Mouse (Mus musculus) kidney, adult 9 months (tissue): ENCODE results near the gene Acacb.

ENCODE experiments used
- DNase-seq: peaks from one replicate; pipeline ENCODE4 v3.0.0; 2022

Gene Acacb

DNA sequence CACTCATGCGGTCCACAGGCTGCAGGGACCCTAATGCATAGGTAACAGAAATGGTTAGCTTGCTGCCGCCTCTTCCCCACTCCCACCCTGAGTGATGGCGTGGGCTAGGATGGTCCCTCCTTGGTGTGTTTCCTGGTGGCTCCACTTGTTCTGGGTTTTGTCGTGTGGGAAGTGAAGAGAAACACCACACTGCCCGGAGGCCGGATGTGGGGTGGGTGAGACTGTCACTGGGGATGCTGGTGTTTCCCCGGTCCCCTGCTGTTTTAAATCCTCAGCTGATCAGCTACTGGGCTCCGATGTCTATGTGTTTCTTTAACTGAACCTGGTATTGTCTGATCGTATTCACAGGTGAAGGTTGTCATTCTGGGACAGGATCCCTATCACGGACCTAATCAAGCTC is 10.8 kb upstream of the Acacb start:
- DNase-seq, result no peak

DNA sequence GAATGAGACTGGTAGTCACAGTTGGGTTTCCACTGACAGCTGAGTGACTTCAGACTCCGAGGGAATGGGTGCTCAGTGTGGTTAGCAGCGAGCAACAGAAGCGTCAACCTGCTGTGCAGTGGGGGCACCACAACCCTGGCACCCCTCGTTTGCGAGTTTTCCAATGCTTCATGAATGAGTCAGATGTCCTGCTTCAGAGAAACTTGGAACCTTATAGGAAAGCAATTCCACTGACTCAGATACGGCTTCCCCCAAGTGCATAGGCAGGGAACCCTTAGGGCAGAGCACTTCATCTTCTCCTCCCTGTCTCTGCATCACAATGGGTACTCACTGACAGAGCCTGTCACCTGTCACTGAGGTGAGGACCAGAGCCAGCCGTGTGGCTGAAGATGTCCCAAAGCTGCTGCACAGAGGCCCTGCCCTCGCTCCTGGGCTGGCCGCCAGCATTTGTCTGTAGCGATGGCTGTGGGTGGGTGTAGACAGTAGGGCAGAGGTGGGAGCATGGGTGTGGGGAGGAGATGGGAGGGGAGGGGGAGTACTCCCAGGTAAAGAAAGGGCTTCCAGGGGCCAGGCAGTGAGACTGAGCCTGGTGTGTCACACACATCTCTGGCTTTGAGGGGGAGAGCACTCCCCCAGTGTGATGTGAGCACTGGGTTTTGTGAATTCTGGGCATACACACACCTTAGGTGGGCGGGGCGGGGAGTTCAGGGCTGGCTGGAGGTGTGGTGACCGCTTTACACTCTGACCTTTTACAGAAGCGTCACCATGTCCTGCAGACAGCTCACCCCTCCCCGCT is 8.7 kb upstream of the Acacb start:
- DNase-seq, result no peak

DNA sequence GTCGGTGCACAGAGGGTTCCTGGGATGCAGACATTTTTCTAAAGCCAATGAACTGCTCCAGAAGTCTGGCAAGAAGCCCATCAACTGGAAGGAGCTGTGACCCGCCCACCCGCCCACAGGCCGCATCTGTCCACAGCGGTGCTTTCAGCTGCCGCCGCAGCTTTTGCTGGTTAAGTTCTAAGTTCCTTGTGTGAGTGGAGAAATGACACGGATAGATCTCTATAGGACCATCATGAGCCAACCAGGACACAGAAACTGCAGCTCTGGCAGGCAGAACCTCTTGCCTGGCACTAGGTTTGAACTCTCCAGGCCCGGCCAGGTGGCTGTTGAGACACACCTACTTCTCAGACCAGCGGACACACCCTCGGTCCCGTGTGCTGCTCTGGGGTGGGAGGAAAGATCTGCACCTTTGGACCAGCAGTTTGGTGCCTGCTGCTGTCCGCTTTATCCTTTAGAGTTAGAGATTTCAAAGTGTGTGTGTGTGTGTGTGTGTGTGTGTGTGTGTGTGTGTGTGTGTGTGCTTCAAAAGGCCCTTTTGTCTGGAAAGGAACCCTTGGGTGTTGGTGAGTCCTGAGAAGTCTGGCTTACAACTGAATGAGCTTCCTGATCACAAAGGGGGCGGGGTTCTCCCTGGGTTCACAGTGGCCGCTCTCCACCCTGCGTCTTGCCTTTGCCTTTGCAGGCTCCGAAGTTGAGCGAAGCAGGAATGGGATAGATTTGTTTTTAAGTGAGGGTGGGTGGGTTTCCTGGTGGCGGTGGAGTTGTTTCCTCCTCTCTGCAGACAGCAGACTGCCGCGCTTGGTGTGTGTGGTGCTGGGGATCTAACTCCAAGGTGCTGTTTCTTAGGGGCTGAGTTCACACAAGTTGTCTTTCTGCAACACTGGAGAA is 7.8 kb upstream of the Acacb start:
- no peak for DNase-seq

DNA sequence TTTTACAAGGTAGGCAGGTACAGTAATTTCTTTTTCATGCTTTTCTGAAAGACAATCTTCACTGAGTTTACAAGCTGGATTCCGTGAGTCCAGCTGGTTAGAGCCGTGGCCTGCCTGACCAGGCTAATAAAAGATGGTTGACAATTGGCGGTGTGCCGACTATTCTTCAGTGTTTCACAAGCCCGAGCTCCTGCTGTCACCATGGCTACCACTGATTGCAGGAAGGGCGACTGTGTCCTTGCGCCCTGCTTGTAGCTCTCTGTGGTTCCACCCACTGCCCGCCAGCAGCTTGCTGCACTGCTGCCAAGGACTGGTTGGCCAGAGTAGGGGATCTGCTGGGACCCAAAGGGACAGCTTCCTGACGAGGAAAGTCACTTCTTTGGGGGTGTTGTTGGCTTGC is 7.2 kb upstream of the Acacb start:
- DNase-seq, result peak; percentile 90

DNA sequence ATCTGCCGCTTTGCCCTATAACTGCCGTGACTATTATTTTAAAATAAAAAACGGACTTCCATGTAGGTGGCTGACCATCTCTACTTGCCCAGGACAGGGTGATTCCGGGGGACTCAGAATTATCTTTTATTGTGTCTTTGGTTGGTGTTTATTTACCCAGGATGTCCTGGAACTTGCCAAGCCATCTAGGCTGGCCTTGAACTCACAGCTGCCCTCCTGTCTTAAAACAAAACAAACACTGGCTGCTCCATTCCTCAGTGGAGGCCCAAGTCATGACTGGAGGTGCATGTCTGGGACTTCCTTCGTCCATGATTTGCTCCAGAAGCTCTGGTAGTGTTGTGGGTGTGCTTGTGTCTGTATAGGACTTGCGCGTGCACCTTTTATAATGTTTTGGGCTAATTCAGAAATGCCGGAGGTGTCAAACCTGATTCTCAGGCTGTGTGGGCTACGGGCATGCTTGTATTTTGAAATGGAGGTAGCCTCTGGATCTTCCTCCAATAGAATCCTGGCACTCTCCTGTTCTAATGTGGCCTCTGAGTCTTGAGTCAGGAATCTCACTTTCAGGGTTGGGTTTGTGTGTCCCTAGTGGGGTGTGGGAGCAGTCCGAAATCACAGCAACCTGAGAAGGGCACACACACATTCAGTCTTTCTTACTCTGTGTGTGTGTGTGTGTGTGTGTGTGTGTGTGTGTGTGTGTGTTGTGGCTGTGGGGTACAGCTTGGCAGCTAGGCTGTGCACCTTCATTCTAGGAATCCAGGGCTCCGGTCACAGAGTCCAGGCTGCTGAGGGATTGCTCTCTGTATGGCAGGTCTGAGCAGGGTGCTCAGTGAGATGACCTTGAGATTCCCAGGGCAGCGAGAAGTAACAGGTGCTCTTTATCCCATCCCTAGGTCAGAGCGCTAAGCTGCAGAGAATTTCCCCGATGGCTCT is 973 bp downstream of the Acacb start:
- no peak for DNase-seq

DNA sequence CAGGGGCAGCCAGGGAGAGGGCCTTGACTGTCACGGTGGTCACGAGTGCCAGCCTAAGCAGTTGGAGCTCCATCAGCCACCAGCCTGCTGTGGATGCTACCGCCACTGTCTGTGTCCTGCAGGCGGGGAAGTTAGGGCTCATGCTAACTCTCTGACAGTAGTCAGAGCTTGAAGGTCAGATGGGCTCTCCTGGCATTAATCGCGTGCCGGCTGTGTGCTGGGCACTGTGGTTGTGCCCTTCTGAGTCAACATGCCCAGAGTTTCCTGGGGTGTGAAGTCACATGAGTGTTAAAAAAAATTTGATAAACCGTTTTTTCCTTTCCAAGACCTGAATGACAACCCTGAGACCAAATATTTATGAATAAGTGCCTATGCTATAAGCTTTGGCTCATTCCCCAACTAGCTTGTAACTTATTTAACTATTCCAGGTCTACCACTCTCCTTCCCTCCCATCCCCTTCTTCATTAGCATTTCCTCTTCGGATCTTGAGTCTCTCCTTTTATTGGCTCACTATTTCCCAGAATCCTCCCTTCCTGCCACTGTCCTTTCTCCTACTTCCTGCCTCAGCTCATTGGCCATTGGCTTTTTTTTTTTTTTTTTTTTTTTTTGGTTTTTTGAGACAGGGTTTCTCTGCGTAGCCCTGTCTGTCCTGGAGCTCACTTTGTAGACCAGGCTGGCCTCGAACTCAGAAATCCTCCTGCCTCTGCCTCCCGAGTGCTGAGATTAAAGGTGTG is 6.2 kb downstream of the Acacb start:
- peak; percentile 34 for DNase-seq

DNA sequence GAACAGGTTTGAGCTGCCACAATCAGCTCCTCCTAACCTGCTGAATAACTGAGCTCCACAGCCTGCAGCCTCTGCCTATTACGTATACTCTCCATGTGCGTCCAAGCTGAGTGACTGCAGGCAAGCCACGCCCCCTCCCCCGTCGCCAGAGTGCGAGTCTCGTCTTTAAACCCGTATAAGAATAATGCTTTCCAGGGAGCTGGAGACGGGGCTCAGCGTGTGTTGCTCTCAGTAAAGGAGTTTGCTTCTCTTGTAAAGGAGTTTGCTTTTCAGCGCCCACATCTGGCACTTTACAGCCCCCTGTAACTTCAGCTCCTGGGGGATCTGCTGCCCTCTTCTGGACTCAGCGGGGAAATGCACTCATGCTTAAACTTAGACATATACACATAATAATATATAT is 7.2 kb downstream of the Acacb start:
- DNase-seq, result peak; percentile 41

DNA sequence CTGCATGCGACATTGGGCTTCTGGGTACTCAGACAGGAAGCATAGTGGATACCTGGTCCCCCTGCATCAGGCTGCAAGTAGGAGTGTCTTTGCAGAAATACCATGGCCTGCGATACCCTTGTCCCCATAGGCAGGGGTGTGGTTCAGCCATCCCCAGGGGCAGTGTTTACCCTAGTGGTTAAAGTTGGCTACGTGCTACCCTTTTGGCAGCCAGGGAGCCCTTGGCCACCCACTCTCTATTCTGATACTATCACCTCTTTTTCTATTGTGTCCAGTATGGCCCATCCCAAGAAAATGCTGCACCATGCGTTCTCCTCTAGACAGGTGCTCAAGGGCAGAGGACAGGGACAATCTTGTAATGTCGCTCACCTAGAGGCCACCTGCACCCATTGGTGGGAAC is 8.4 kb downstream of the Acacb start:
- DNase-seq, result no peak

DNA sequence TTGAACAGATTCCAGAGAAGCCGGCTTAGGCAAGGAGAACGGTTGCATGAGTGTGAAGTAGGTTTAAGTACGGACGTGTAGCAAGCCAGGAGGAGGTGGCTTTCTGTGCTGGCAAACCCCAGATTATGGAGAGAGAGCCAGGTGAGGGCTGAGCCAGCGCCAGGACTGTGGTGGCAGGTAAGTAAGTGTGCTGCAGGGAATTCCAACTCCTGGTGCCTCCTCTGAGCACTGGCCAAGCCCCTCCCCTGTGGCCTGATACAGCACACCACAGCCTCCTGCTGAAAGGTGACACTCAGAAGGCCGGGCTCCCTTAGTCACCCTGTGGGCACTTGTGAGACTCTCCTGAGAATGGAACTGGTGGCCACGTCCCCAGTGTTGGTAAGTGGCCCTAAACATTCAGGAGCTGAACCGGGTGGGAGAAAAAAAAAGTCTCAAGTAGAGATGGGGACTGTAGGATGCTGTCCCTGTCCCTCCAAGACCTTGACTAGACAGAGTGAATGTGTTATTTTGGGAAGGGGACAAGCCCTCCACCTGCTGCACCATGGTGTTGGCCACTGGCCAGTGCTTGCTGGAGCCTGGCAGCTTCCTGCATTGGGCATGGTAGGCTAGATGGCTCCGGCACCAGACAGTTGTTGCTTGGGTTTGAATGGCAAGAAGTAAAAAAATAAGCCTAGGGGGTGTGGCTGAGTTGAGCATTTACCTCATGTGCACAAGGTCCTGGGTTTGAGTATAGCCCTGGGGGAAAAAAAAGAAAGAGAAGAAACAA is 9.0 kb downstream of the Acacb start:
- peak; percentile 63 for DNase-seq

DNA sequence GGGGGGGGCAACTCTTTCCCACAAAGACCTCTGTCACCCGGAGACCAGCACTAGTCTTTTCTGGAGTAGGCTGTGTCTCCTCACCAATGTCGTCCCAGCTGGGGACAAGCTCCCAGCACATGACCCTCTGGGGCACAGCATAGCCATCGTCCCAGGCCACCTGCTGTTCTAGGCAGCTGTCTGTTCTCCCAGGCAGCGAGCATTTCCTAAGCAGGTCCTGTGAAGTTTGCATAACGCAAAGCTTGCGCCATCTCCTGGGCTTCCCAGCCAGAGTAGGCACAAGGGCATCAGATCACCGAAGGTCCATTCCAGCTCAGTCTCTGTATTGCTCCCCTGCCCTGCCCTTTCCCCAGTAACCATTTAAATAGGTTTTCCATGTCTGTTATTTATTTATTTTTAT is 10.9 kb downstream of the Acacb start:
- no peak for DNase-seq

DNA sequence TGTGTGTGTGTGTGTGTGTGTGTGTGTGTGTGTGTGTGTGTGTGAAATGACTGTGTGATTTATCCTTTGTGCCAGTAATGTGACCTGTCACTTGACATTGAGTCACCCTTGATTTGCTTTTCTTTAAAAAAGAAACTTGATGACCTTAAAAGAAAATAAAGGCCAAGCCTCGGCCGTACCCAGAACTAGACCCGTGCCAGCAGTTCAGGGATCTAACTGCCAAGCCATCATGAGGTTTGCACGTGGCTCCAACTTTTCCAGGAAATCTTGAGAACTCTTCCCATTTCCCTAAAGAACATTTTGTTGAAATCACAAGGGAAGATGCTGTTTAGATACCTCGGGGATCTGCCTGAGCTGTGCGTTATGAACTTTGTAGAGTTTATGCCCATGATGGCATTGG is 15.1 kb downstream of the Acacb start:
- DNase-seq, result no peak

DNA sequence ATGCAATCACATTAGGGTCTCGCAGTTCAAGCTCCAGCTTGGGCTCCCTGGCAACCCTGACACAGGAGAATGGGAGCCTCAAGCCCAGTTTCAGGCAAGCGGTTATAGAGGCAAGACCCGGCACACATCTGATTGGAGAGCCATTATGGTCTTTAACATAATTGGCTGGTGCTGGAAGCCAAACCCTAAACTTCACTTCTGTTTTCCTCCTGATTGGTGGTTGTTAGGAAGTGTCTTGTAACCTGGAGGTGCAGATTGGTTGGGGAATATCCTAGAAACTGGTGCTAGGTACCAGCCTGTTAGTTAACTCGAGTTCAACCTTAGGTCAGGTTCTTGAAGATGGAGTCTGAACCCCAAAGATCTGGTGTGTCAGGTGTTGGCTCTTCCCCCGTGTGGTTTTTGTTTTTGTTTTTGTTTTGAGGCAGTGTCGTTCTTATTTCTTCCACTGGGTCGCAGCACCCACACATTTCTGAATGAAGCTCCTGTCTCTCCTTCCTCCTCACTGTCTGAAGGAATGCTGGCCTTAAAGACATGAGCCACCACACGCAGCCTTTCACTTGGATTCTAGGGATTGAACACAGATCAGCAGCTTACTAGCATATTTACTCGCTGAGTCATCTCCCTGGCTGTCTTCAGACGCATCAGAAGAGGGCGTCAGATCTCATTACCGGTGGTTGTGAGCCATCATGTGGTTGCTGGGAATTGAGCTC is 15.9 kb downstream of the Acacb start:
- no peak for DNase-seq

DNA sequence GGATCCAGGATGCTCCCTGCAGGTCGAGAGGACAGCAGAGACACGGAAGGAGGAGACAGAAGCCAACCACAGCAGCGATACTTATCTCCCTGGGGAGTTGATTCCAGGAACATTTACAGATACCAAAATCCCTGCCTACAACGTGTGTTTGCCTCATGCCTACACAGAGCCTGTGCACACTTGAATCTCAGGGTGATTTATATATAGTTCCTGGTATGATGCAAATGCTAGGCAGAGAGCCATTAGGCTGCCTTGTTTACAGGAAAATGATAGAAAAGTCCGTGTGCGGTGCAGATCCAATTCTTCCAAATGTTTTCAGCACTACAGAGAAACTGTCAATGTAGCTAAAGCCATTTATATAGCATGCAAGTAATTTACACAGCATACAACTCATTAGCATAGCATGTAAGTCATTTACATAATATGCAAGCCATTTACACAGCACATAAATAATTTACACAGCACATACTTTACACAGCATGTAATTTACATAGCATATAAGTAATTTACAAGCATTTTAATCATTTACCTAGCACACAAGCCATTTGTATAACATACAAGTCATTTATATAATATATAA is 16.9 kb downstream of the Acacb start:
- no peak for DNase-seq

DNA sequence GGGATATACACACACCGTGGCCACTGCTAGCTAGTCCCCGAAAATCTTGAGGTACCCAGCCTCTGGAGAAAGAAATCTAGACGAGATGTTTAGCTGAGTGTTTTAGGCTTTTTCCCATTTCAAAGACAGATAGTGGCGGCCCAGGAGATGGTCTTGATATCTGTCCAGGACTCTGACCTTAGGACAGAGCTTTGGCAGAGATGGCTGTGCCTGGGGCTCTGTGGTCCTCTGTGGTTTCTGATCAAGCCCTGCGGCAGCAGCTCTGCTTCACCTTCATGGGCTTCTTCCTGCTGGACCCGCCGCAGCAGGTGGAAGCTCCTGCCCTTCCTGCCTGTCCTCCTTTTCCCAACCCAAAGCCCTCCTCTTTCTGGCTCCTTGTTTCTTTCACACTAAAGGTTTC is 24.0 kb downstream of the Acacb start:
- DNase-seq, result no peak

DNA sequence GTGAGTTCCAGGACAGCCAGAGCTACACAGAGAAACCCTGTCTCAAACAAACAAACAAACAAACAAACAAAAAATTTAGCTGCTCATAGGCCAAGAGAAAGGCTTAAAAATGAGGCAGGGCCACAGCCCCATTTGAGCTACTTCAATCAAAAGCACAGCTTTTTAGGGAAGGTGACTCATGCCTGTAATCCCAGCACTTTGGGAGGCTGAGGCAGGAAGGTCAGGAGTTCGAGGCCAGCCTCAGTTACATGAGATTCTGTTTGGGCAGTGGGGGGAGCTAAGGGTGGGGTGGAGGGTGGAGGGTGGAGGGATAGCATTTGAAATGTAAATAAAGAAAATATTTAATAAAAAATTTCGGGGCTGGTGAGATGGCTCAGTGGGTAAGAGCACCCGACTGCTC is 26.6 kb downstream of the Acacb start:
- no peak for DNase-seq

DNA sequence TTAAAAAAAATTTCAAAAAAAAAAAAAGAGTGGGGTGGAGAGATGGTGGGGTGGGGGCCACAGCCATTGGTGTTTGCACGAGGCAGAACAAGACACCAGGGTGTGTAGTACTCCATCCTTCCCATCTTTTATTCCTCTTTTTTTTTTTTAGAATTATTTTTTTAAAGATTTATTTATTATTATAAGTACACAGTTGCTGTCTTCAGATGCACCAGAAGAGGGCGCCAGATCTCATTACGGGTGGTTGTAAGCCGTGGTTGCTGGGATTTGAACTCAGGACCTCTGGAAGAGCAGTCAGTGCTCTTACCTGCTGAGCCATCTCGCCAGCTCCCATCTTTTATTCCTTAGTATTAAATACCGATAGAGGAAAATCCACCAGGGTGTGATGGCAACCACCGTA is 27.1 kb downstream of the Acacb start:
- no peak for DNase-seq

DNA sequence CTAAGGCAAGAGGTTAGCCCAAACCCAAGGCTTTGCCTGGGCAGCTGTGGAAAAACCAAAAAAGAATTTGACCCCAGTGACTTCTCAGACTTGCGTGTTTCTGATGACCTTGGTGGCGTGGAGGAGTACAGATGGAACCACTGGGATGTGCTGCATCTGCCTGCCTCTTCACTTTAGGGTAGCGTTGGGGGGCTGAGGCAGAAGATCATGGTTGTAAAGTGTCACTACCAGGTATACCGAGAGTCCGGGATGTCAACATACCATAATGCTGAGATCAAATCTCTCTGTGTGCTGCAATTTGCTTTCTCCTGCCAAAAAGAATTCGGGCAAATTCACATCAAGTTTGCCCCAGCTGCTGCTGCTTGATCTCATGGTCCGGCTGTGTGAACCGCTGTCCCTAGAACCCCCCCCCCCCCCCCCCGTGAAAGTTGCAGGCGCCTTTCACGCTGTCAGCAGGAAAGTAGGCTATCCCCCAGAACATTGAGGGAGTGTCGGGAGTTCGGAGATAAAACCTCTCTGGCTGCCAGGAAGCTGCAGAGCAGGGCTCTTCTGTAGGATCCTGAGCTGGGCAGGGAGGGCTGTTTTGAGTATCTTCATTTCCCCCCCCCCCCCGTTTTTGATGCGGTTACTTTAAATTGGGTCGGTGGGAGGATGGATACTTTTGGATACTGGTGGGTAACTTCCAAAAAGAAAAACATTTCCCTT is 27.7 kb downstream of the Acacb start:
- no peak for DNase-seq

DNA sequence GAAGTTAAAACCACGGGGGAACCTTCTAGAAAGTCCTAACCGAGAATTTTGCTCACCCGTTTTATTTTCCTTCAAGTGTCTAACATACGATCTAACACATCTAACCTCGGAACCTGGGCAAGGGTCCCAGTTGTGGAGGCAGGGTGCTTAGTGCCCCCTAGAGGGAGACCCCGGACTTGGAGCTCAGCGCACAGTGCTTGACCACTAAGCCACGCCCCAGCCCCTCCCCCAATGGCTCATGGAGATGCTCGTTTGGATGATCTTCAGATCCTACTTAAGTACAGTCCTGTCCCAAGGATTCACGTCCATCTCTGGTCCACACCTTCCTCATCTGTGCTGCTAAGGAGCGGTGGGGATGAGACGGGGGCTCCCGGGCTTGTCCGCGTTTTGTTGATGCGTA is 28.3 kb downstream of the Acacb start:
- no peak for DNase-seq

DNA sequence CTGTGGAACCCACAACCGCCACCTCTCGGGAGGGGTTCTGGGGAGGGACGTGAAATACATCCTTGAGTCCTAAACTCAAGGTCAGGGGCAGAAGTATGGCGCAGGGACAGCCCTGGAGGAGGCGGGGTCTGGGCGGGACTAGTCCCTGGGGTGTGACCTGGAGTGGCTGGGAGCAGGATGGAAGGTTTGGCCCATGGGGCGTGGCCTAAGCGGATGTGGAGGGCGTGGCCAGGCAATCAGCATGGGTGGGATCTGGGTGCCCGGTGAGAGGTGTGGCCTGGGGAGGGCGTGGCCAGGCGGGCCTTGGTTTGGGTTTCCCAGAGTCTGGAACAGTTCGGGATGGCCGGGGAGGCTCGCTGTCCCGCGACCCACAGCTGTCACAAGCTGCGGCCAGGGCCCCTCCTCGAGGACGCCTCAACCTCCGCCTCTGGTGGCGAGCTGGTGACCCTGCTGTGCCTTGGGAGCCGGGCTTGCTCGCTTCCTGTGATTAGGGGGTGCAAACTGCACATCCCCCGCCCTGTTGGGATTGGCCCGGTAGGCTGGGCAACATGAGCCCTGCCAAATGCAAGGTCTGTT is 29.3 kb downstream of the Acacb start:
- DNase-seq, result peak; percentile 97
